Mouse (Mus musculus) left cerebral cortex, adult 2 months (tissue): ENCODE measurements around the gene Cadm2. TPM values are rescaled to one million over a fixed set of nuclear protein-coding genes. Genes with fewer than 3 reads are reported as not detected.

Source experiments
- DNase-seq, 2 experiments: peaks; one replicate each; pipeline ENCODE4 v3.0.0; 2021 to 2022; ENCODE audit warnings: low spot score in 2 of 2, mixed read lengths in 1 of 2; ENCODE audit errors: extremely low spot score in 1 of 2
- H3K27ac ChIP-seq: fragments of 200-600 bp; 2 replicates; pipeline ENCODE4 v1.8.1; 2022
- H3K4me3 ChIP-seq: fragments of 200-600 bp; 2 replicates; pipeline ENCODE4 v1.8.1; 2022
- CTCF ChIP-seq: fragments of 200-600 bp; IDR thresholded peaks from 2 replicates; pipeline ENCODE4 v1.8.1; 2022; ENCODE audit warnings: antibody characterized with exemption, mild to moderate bottlenecking, moderate library complexity
- intact Hi-C: fragments of 180-260 bp; cut with DNase I; formaldehyde crosslinking; loops from one replicate; pipeline ENCODE4 v1.15.1; 2025
- total RNA-seq, 2 experiments: library from RNA; stranded (reverse); gene quantifications; 2 replicates each; pipeline ENCODE4 v1.2.3; 2021

Gene Cadm2
- total RNA-seq, 2 experiments from 2014 or later, result 230 to 245 TPM

DNA sequence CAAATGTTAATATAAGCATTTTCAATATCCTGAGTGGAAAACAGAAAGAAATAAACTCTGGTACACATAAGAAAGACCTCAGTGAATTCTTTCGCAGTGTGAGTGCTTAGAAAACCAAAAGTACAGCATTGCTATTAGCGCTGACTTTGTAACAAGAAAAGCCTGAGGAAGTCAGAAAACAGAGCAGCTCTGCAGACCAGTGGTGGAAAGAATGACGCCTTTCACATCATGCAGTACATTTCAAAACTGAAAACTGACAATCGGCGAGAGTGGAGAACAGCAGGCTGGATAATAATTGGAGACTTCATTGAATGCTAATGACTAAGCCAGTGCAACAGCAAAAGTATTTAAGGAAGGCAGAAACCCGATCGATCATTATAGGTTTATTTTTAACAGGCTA, 138.2 kb downstream of the Cadm2 start:
- intact Hi-C loops, result no loop called here
- Histone ChIP-seq H3K27ac (peak overlapping the region; percentile 54; the same call in 1 of the 2 replicates), H3K4me3 (peak overlapping the region; percentile 17)
- no peak for DNase-seq
- TF ChIP-seq CTCF, result no peak; the same call in 1 of the 2 replicates

DNA sequence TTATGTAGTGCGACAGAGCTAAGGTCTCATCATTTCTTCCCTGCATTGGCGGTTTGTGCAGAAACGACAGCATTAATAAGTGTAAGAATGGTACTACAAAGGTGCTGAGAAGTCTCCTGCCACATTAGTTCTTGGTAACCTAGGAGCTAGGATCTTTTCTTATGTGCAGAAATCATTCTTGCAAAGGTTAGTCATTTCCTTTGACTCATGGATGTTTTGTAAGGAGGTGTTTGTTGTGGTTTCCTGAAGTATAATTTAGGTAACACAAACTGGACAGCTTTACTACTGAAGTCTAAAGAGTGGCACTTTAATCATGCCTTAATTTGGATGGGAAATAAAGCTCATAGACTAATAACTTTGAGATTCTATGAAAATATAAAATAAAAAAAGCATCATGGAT, 153.7 kb downstream of the Cadm2 start:
- no peak for TF ChIP-seq CTCF
- intact Hi-C loops, result no loop called here
- no peak overlapping the region for H3K4me3 ChIP-seq
- DNase-seq, result no peak
- no peak overlapping the region for H3K27ac ChIP-seq

GRCm38 (mm10) chr16:67436301-67436700, 184.4 kb downstream of the Cadm2 start:
- intact Hi-C loops, result no loop called here
- DNase-seq, result no peak
- Histone ChIP-seq H3K27ac (no peak overlapping the region), H3K4me3 (no peak overlapping the region)
- no peak for TF ChIP-seq CTCF

DNA sequence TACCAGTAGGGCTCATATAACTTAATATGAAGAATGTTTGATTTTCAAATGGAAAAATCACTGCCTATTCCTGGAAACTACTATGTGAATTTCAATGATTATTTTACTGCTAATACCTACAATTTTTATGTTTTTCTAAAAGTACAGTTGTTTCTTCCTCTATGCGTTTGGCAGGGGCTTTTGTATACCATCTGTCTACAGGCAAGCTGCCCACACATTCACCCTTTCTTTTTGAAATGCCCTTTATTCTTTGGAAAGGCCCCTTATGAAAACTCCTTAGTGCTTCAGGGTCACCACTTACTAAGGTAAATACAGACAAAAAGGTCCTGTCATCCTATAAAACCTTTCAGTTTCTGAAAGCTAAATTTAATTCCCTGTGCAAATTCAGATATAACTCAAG, 195.3 kb downstream of the Cadm2 start:
- TF ChIP-seq CTCF, result no peak
- no peak overlapping the region for H3K27ac ChIP-seq
- intact Hi-C loops, result no loop called here
- DNase-seq, result no peak
- no peak overlapping the region for H3K4me3 ChIP-seq

GRCm38 (mm10) chr16:67410926-67411325, 209.8 kb downstream of the Cadm2 start:
- DNase-seq, result no peak
- Histone ChIP-seq H3K27ac (no peak overlapping the region), H3K4me3 (no peak overlapping the region)
- intact Hi-C loops, result no loop called here
- no peak for TF ChIP-seq CTCF

- intact Hi-C loops, result no loop called here
- no peak overlapping the region for H3K27ac ChIP-seq
- DNase-seq, result no peak
- H3K4me3 ChIP-seq, result no peak overlapping the region
- no peak for TF ChIP-seq CTCF
Observed at GRCm38 (mm10) chr16:67410482-67410881, 210.2 kb downstream of the Cadm2 start.

DNA sequence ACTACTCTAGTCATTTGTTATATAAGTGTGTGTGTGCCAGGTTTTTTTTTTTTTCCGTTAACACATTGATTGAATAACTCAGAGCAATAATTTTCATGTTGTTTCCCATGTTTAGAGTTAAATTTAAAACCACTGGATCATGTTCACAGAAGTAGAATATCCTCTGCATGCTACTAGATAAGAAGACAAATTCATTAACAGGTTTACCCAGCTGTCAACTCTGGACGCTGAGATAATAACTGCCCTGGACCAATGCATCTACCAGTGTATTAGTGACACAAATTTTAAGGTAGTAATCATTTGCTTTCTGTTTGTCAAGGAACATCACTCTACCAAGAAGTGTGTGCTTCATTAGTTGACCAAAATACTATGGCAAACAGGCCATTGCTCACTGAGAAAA, 253.0 kb downstream of the Cadm2 start:
- intact Hi-C loops, result no loop called here
- no peak overlapping the region for H3K4me3 ChIP-seq
- no peak for DNase-seq
- TF ChIP-seq CTCF, result no peak
- no peak overlapping the region for H3K27ac ChIP-seq

DNA sequence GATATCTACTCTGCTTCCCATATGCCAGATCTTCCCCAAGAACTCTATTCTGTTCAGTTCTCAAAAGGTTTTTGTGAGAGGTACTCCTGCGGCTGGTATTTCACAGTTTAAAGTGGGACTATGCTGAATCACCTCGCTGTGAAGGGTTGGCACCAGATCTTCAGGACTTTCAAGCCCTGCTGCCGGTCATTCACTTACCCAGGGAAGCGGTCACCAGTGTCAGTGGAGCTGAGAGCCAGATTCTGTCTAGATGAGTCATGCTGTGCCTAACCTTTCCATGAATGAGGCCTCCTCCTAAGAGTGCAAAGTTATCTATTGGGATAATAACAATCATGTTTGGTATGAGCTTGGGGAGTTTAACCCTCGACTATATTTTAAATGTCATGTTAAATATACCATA, 272.7 kb downstream of the Cadm2 start:
- no peak overlapping the region for H3K4me3 ChIP-seq
- no peak for TF ChIP-seq CTCF
- intact Hi-C loops, result no loop called here

DNA sequence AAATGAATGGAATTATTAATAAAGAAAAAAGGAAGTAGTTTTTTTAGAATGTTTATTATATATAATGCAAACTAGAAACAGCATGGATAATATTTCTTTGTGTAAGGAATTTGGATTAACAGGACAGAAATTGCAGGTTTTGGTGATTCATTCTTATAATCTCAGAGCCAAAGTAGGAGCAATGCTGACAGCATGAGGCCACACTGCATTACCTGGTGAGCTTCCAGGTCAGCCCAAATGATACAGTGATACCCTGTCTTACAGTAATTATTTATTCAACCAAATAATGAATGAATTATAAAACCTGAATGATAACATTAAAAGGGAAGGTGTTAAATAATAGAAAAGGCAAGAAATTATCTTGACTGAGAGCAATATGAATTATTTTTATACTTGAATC, 273.1 kb downstream of the Cadm2 start:
- intact Hi-C loops, result no loop called here
- Histone ChIP-seq H3K4me3 (no peak overlapping the region), H3K27ac (no peak overlapping the region; the same call in 1 of the 2 replicates)
- DNase-seq, result no peak
- no peak for TF ChIP-seq CTCF

More for the DNA sequence above, 272.7 kb downstream of the Cadm2 start:
- DNase-seq, result no peak
- H3K27ac ChIP-seq, result no peak overlapping the region

- Histone ChIP-seq H3K4me3 (no peak overlapping the region), H3K27ac (peak overlapping the region; percentile 42)
- intact Hi-C loops, result no loop called here
- DNase-seq, result no peak
- TF ChIP-seq CTCF, result no peak
Observed at GRCm38 (mm10) chr16:67346621-67347290, 274.0 kb downstream of the Cadm2 start.

- no peak for DNase-seq
- no peak overlapping the region for H3K27ac ChIP-seq
- intact Hi-C loops, result no loop called here
- no peak overlapping the region for H3K4me3 ChIP-seq
- no peak for TF ChIP-seq CTCF
Observed at GRCm38 (mm10) chr16:67344194-67344593, 276.5 kb downstream of the Cadm2 start.

DNA sequence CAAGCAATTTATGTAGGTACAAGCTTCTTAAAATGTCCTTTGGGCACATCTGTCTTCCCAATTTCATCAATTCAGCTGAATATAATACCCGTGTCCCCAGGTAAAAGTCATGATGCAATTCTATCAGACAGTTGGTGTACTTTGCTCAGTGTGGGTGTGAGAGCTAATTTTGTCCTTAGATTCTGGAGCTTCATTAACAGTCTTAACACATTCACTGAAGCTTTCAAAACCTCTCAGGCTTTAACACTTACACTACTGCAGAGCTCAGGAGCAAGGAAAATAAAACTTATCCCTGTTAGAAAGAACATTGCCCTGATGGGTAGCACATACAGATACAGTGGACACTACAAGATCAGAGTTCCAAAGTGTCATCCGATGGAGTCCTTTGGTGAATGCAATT, 309.7 kb downstream of the Cadm2 start:
- intact Hi-C loops, result loop anchor here (10.0 kb wide), 1 partner anchor 304 kb away; no protein-coding TSS in a partner anchor
- Histone ChIP-seq H3K4me3 (no peak overlapping the region; the same call in 1 of the 2 replicates), H3K27ac (peak overlapping the region; percentile 72; the same call in 1 of the 2 replicates)
- TF ChIP-seq CTCF, result no peak
- no peak for DNase-seq

DNA sequence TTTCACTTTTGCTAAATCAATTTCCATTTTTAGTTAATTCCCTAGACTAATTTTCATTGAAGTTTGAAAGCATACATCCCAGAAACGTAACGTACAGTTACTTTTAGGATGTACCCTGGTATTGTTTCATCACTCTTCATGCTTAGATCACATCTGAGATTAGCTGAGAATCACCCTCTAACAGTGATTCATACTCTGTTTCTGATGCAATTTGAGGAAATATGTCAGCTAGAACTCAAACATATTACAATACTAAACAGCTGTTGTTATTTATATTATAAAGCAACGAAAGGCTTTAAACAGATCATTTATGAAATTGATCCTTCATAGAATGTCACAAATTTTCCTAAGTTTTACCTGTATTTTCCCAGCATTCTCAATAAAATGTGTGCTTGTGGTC, 336.0 kb downstream of the Cadm2 start:
- intact Hi-C loops, result no loop called here
- no peak for DNase-seq
- Histone ChIP-seq H3K4me3 (no peak overlapping the region), H3K27ac (no peak overlapping the region)
- no peak for TF ChIP-seq CTCF
